Mouse (Mus musculus): ENCODE data around the gene Serpinb6e. TPM values are rescaled to one million over a fixed set of nuclear protein-coding genes. Genes with fewer than 3 reads are reported as not detected.

The Serpinb6e gene
- polyA plus RNA-seq (2016; fragmentation: Nextera tagmentation; extraction: Ambion mirVana), result not detected in 2 replicates

DNA sequence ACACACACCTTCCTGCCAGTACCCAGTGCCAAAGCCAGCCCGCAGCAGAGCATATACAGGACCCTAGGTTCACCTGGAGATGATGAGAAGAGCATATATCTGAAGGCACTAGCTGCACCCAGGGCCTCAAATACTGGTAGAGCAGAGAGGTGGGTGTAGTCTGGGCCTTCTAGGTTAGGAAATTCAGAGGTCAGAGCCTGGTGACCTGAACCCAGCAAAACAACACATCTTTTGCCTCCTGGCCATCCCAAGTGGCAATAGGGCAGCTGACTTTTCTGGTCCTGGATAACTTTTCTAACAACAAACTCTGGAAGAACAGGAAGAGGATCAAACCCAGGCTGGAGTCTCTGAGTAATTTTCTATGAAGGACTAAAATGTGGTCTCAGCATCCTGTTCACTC, at the start of gene Serpinb6e:
Gene Serpinb6e (minus strand): TSS at position 101 of the 400 bp plus-strand sequence.
- Histone ChIP-seq H3K9ac (no peak within 1 kb of the TSS), H3K27me3 (replicated peaks) (no peaks in the 10 kb centered on the region), H3K9me3 (0 out of 2 replicates have a peak, but pooled peaks cover 3% of the 10 kb centered on the region), H3K4me3 (no peak within 1 kb of the TSS), H3K27ac (no peak within 1 kb of the TSS), H3K36me3 (no peaks in the 10 kb centered on the region), H3K4me1 (no peaks in the 10 kb centered on the region), H3K4me2 (replicated peaks) (no peak within 1 kb of the TSS)
- WGBS, result 74% methylated on average over 1 of the region's 1 CpGs
- ATAC-seq (ENCODE audit: low FRiP score, low read depth), result no peak

GRCm38 (mm10) chr13:33830751-33831150, 12.5 kb downstream of the Serpinb6e start:
- Histone ChIP-seq H3K27ac (no peak overlapping the region), H3K4me2 (replicated peaks) (no peak overlapping the region), H3K36me3 (no peaks in the 10 kb centered on the region), H3K9ac (no peak overlapping the region), H3K4me1 (no peaks in the 10 kb centered on the region), H3K9me3 (0 out of 2 replicates have a peak, but pooled peaks cover 7% of the 10 kb centered on the region), H3K27me3 (replicated peaks) (no peaks in the 10 kb centered on the region), H3K4me3 (no peak overlapping the region)
- WGBS, result 88% methylated on average over 2 of the region's 2 CpGs
- no peak for ATAC-seq (ENCODE audit: low FRiP score, low read depth)

DNA sequence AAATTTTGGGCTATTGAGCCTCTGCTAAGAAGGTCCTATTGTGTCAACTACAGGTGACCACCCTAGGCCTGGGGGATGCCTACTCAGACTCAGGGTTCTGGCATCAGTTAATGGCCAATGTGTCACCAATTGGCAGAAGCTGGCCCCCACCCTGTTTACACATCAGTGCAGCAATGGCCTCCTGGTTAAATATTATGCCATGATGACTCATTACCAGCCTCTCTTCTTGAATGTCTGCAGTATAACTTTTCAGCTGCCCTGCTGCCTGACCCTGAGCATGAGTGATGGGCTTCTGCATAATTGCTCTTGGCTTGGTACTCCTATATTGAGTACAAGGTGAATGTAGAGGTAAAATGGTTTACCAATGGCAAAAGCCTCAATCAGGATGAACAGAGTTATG, 19.8 kb downstream of the Serpinb6e start:
- no peak overlapping the region for H3K4me3 ChIP-seq
- H3K27ac ChIP-seq, result no peak overlapping the region
- H3K36me3 ChIP-seq, result no peaks in the 10 kb centered on the region
- H3K4me2 ChIP-seq (replicated peaks), result no peak overlapping the region
- H3K27me3 ChIP-seq (replicated peaks), result no peaks in the 10 kb centered on the region
- no peak for ATAC-seq (ENCODE audit: low FRiP score, low read depth)
- 0 out of 2 replicates have a peak, but pooled peaks cover 16% of the 10 kb centered on the region for H3K9me3 ChIP-seq
- H3K4me1 ChIP-seq, result no peaks in the 10 kb centered on the region
- H3K9ac ChIP-seq, result no peak overlapping the region

GRCm38 (mm10) chr13:33821490-33822143, 21.6 kb downstream of the Serpinb6e start:
- Histone ChIP-seq H3K27ac (no peak overlapping the region), H3K36me3 (no peaks in the 10 kb centered on the region), H3K4me1 (no peaks in the 10 kb centered on the region), H3K9ac (no peak overlapping the region), H3K4me2 (replicated peaks) (no peak overlapping the region), H3K27me3 (replicated peaks) (no peaks in the 10 kb centered on the region), H3K9me3 (0 out of 2 replicates have a peak, but pooled peaks cover 9% of the 10 kb centered on the region), H3K4me3 (no peak overlapping the region)
- 83% methylated on average over 5 of the region's 5 CpGs for WGBS
- ATAC-seq (ENCODE audit: low FRiP score, low read depth), result no peak

Other genes starting within 250 kb of the Serpinb6e start
- not detected in 2 replicates for gene Serpinb6d, start 182.0 kb downstream of the Serpinb6e start, polyA plus RNA-seq (2016; fragmentation: Nextera tagmentation; extraction: Ambion mirVana)
- 0.29 TPM in 2 replicates for gene Serpinb6c, start 62.3 kb upstream of the Serpinb6e start, polyA plus RNA-seq (2016; fragmentation: Nextera tagmentation; extraction: Ambion mirVana)
- 13.9 and 18.9 TPM in 2 replicates for gene Nqo2, start 121.3 kb upstream of the Serpinb6e start, polyA plus RNA-seq (2016; fragmentation: Nextera tagmentation; extraction: Ambion mirVana)
- 8.7 and 10.4 TPM in 2 replicates for gene Ripk1, start 159.0 kb upstream of the Serpinb6e start, polyA plus RNA-seq (2016; fragmentation: Nextera tagmentation; extraction: Ambion mirVana)
- 36.3 and 38.8 TPM in 2 replicates for gene Serpinb6a, start 159.4 kb upstream of the Serpinb6e start, polyA plus RNA-seq (2016; fragmentation: Nextera tagmentation; extraction: Ambion mirVana)
- gene Bphl, start 194.2 kb upstream of the Serpinb6e start, polyA plus RNA-seq (2016; fragmentation: Nextera tagmentation; extraction: Ambion mirVana), result 34.3 and 35.4 TPM in 2 replicates
- gene Tubb2a, start 234.6 kb upstream of the Serpinb6e start, polyA plus RNA-seq (2016; fragmentation: Nextera tagmentation; extraction: Ambion mirVana), result 960 and 968 TPM in 2 replicates

Measured in neural tube, embryonic 12.5 days (tissue).